Mouse (Mus musculus) inflammation-experienced regulatory T-cells (primary cell): ENCODE data around the gene Ing5. TPM values are rescaled to one million over a fixed set of nuclear protein-coding genes. Genes with fewer than 3 reads are reported as not detected.

Experiments
- polyA plus RNA-seq, 2 experiments: library from polyadenylated mRNA; unstranded; fragments of 100-300 nt; shearing (Covaris generic); gene quantifications; one replicate each; pipeline ENCODE4 v1.2.1; 2017

The Ing5 gene
- 10 to 100 TPM; 23.0 to 29.4 TPM for polyA plus RNA-seq

DNA sequence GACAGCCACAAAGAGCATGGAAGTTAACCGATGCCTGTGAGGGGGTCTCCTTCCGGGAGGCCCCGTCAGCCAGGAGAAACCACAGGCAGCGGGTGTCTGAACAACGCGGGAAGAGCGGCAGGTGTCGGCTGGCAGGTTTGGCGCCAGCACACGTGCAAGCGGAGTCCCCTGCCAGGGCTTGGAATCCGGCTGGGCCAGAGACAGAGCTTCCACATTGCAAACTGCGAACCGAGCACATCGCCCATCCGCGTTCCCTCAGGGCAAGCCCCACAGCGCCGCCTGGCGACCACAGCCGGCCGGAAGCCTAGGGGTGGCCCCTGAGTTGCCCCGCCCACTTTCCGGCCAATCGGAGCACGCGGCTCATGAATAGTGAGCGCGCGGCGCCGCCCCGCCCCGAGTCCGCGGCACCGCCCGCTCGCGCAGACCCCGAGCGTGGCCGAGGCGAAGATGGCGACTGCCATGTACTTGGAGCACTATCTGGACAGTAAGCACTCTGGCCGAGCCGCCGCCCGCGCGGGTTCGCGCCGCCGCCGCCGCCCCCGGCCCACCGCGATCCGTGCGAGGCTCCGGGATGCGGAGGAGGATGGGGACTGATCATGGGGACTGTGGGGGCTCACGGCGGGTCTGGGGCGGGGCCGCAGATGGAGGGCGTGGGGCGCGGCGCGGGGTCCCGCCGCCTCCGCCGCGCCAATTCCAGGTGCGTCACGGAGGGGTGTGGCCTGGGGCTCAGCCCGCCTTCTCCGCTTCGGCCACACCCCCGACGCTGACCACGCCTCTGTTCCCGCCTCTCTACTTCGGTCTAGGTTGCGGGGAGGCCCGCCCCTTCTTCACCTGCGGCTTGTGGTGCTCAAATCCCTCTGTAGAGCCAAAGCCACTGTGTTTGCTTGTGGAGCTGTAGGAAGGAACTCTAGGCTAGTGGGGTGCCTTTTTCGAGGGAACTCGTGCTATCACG lies at the start of gene Ing5:
TSS of gene Ing5 (plus strand) at position 410 of the 952 bp plus-strand sequence.

DNA sequence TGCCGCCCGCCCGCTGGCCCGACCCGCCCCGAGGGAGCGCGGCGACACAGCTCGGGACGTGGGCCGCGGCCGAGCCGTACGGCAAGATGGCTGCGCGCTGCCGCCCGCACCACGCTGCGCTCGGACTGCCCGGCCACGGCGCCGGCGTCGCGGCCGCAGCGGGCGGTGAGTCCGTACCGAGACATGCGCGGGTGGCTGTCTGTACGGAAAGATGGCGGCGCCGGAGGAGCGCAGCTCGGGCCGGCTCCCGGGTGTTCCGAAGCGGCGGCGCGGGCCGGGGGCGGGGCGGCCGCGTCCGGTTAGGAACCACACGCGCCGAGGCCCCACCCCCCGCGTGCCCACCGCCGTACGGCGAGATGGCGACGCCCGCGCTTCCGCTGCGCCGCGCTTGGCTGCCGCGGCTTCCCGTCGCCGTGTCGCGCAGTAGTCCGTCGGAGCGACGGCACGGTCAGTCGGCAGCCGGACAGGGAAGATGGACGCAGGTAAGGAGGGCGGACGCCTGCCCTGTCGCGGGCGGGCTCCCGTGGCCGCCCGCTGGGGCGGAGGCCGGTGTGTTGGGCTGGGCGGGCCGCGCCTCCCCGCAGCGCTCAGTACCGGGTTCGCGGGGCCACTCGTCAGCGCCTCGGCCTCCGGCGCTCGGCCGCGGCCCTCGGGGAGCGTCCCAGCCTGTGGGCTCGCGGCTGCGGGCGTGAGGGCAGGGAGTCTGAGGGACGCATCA lies 49.0 kb upstream of the Ing5 start, which contains the start of gene Thap4:
TSS of gene Thap4 (minus strand) at position 292 of the 718 bp plus-strand sequence.

DNA sequence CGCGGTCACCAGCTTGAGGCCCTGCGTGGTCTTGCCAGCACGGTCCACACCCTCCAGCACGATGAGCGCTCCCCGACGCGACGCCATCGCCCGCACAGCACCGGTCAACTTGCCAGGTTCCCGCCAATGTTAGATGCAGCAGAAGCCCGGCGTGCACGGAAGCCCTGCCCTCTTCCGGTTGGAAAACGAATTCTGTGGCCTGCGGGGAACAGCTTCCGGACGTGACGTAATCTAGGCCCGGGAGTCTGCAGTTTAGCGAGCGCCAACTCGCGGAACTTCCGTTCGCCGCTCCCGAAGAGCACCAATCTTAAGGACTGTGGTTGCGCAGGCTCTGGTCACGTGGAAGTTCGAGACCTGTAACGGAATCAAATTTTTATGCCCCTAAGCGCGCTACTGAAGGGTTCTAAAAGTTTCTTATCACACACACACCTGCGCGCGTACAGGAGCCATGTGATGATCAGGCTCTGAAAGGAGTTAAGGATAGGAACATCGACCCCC lies 2.0 kb upstream of the Ing5 start, which contains the start of gene Dtymk:
TSS of gene Dtymk (minus strand) at position 194 of the 498 bp plus-strand sequence.

DNA sequence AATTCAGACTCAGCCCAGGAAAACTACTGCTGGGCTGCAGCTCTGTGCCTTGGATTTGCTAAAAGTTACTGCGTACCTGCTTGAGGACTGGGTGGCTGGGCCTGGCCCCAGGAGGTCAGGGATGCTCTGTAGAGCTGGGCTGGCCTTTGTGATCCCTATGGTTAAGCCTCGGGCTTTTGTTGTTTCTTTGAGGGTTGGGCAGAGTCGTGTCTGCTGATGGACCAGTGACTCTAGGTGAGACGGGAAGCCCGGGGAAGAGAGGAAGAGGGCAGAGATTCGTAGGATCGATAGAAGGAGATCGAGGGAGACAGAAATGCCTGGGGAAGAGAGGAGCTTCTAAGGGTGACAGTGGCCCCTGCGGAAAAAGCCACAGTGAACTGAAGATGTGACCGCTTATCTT lies 20.8 kb downstream of the Ing5 start, which contains the start of gene D2hgdh:
TSS of gene D2hgdh (plus strand) at position 301 of the 400 bp plus-strand sequence.

DNA sequence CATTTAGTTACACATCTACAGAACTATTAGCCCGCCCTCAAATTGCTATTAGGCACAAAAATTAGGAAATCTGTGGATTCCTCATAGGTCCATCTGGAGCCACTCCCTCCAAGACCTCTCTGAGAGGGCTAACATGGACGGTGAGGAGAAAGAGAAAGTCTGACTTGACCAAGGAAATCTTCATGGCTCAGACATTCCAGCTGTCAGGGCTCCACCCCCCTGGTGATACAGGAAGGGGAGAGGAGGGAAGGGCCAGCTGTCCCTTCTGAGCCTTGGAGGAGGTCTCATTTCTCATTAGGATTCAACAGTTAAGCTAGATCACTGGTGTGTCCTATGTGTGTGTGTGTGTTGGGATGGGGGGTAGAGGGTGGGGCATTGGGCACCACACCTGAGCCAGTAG lies 57.3 kb downstream of the Ing5 start, which contains the start of gene Gal3st2:
TSS of gene Gal3st2 (plus strand) at position 259 of the 400 bp plus-strand sequence.

Other genes with a start within 250 kb of the Ing5 start
- gene Stk25, start 145.3 kb upstream of the Ing5 start, polyA plus RNA-seq, result 100 to 1,000 TPM; 129 to 134 TPM
- gene Bok, start 118.3 kb upstream of the Ing5 start, polyA plus RNA-seq, result 1 to 10 TPM in 1 of 2 experiments, not detected in 1; 4.1 TPM
- 100 to 1,000 TPM in 1 of 2 experiments, 10 to 100 TPM in 1; 98.7 to 113 TPM for gene Atg4b, start 52.5 kb upstream of the Ing5 start, polyA plus RNA-seq
- gene Thap4, start 49.1 kb upstream of the Ing5 start, polyA plus RNA-seq, result 10 to 100 TPM; 34.1 to 38.9 TPM
- gene Dtymk, start 2.0 kb upstream of the Ing5 start, polyA plus RNA-seq, result 100 to 1,000 TPM; 121 to 122 TPM
- gene D2hgdh, start 20.9 kb downstream of the Ing5 start, polyA plus RNA-seq, result 10 to 100 TPM; 35.7 to 36.7 TPM
- gene Gal3st2, start 57.3 kb downstream of the Ing5 start, polyA plus RNA-seq, result under 1 TPM in 1 of 2 experiments, not detected in 1; 0.92 TPM
- gene Gal3st2b, start 114.3 kb downstream of the Ing5 start, polyA plus RNA-seq, result under 1 TPM in 1 of 2 experiments, not detected in 1; 0.82 TPM
- 1 to 10 TPM in 1 of 2 experiments, under 1 TPM in 1; 0.25 to 1.1 TPM for gene Gal3st2c, start 186.5 kb downstream of the Ing5 start, polyA plus RNA-seq
- gene Neu4, start 216.5 kb downstream of the Ing5 start, polyA plus RNA-seq, result 1 to 10 TPM in 1 of 2 experiments, under 1 TPM in 1; 0.22 to 1.3 TPM
- gene Pdcd1, start 248.6 kb downstream of the Ing5 start, polyA plus RNA-seq, result 100 to 1,000 TPM in 1 of 2 experiments, 10 to 100 TPM in 1; 69.9 to 220 TPM